Comparison of ENCODE assay signal across 13 mouse cellular contexts in the genomic region with DNA sequence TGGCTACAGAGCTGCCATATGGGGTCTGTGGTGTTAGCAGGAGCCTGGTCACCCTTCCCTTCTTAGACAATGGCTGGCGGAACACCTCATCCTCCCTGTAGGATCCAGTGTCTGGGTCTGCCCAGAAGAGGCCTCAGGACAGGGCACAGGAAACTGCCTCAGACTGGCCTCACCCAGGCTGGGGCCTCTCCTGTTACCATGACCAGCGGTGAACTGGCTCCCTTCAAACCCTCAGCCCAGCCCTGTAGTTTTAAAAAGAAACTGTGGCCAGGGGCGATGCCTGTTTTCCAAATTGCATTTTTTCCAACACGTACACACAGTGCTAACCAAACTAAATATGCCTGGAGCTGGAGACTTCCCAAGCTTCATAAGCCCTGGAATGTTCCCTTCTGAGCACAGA. TPM values are rescaled to one million over a fixed set of nuclear protein-coding genes. Genes with fewer than 3 reads are reported as not detected.
DNase-seq lines count a peak whose midpoint lies in the region; ATAC-seq lines count a peak whose summit lies in the region.
"Had no signal": no experiment of that assay in that cellular context is flagged by ENCODE, and none has a peak within 500 bp of the region (broad histone marks: within the 10 kb centered on the region; RNA-seq: fewer than 3 reads in every experiment).

No protein-coding gene starts in this region.

- H3K4me2 ChIP-seq in intestine, embryonic 16.5 days (ENCODE audit: low read depth, low read length): no peak overlapping the region
- H3K4me2 ChIP-seq in intestine, embryonic 15.5 days (replicated peaks): no peak overlapping the region
- H3K4me2 ChIP-seq: liver, embryonic 13.5 days; midbrain, embryonic 13.5 days had no signal

- no peak overlapping the region for H3K27ac ChIP-seq in intestine, embryonic 16.5 days (ENCODE audit: low read length)
- H3K27ac ChIP-seq in intestine, embryonic 15.5 days: no peak overlapping the region
- H3K27ac ChIP-seq in limb, embryonic 10.5 days: peak overlapping the region; percentile 14; the same call in 1 of the 2 replicates
- H3K27ac ChIP-seq: left cerebral cortex, adult 2 months; liver, embryonic 13.5 days; midbrain, embryonic 13.5 days had no signal

- H3K4me3 ChIP-seq in intestine, embryonic 16.5 days (ENCODE audit: low read length): no peak overlapping the region
- no peak overlapping the region for H3K4me3 ChIP-seq in intestine, embryonic 15.5 days (replicated peaks)
- H3K4me3 ChIP-seq in limb, embryonic 10.5 days: no peak overlapping the region
- H3K4me3 ChIP-seq: left cerebral cortex, adult 2 months; liver, embryonic 13.5 days; midbrain, embryonic 13.5 days had no signal

- peaks cover 6% of the 10 kb centered on the region; the same call in 1 of the 2 replicates for H3K4me1 ChIP-seq in intestine, embryonic 16.5 days (ENCODE audit: control insufficient read depth, insufficient read depth, low read length)
- H3K4me1 ChIP-seq in intestine, embryonic 15.5 days (replicated peaks): no peaks in the 10 kb centered on the region
- H3K4me1 ChIP-seq in limb, embryonic 10.5 days: peaks cover 11% of the 10 kb centered on the region; the same call in 1 of the 2 replicates
- H3K4me1 ChIP-seq: liver, embryonic 13.5 days; midbrain, embryonic 13.5 days had no signal

- ATAC-seq in intestine, embryonic 16.5 days: no peak
- no peak for ATAC-seq in intestine, embryonic 15.5 days
- ATAC-seq: midbrain, embryonic 13.5 days had no signal

- no peaks in the 10 kb centered on the region for H3K36me3 ChIP-seq in intestine, embryonic 16.5 days (ENCODE audit: control insufficient read depth, insufficient read depth, low read length)
- H3K36me3 ChIP-seq in intestine, embryonic 15.5 days: no peaks in the 10 kb centered on the region
- no peaks in the 10 kb centered on the region for H3K36me3 ChIP-seq in limb, embryonic 10.5 days
- H3K36me3 ChIP-seq: liver, embryonic 13.5 days; midbrain, embryonic 13.5 days had no signal

- no peaks in the 10 kb centered on the region for H3K9me3 ChIP-seq in intestine, embryonic 16.5 days (ENCODE audit: control insufficient read depth, low read length)
- H3K9me3 ChIP-seq in intestine, embryonic 15.5 days: no peaks in the 10 kb centered on the region
- H3K9me3 ChIP-seq in limb, embryonic 10.5 days (replicated peaks): no peaks in the 10 kb centered on the region
- H3K9me3 ChIP-seq: liver, embryonic 13.5 days; midbrain, embryonic 13.5 days had no signal

- H3K27me3 ChIP-seq in intestine, embryonic 16.5 days (replicated peaks; ENCODE audit: control insufficient read depth, insufficient read depth, low read length): no peaks in the 10 kb centered on the region
- H3K27me3 ChIP-seq in intestine, embryonic 15.5 days (replicated peaks): no peaks in the 10 kb centered on the region
- H3K27me3 ChIP-seq in limb, embryonic 10.5 days (ENCODE audit: low read depth, poor library complexity, severe bottlenecking): no peaks in the 10 kb centered on the region
- H3K27me3 ChIP-seq: liver, embryonic 13.5 days; midbrain, embryonic 13.5 days had no signal

- 59% methylated on average over 4 of the region's 4 CpGs for WGBS in intestine, embryonic 16.5 days
- 72% methylated on average over 4 of the region's 4 CpGs for WGBS in intestine, embryonic 15.5 days
- WGBS in limb, embryonic 10.5 days: 88% methylated on average over 4 of the region's 4 CpGs

- DNase-seq in adrenal gland, postnatal 14 days: peak; percentile 6
- DNase-seq in adrenal gland, postnatal 4 days (ENCODE audit: low spot score in 2 of 2): no peak
- DNase-seq in limb, embryonic 10.5 days (ENCODE audit: low spot score): no peak
- DNase-seq in lung, postnatal 25 days (ENCODE audit: low spot score): peak; percentile 54
- no peak for DNase-seq in layer of hippocampus, postnatal 14 days (ENCODE audit: low spot score in 2 of 2)
- no peak for DNase-seq in cerebellum, adult 9-11 months
- DNase-seq: cerebellum, adult 11 months; liver, embryonic 13.5 days; thymus, adult 2 months had no signal

- H3K9ac ChIP-seq in intestine, embryonic 16.5 days (ENCODE audit: low read depth, low read length): 0 out of 2 replicates have a peak overlapping the region, but pooled peaks have one; percentile 16
- no peak overlapping the region for H3K9ac ChIP-seq in intestine, embryonic 15.5 days
- H3K9ac ChIP-seq: liver, embryonic 13.5 days; midbrain, embryonic 13.5 days had no signal

RNA-seq across cellular contexts. Expression of a gene that starts 20.7 kb away (rescaled TPM):
- 17.1 and 20.4 TPM in 2 replicates for total RNA-seq in adrenal gland, postnatal 14 days (2021)
- total RNA-seq in adrenal gland, postnatal 4 days (2021): 10 to 100 TPM; 21.5 to 22.3 TPM
- 12.0 and 12.8 TPM in 2 replicates for polyA plus RNA-seq in intestine, embryonic 16.5 days (2015; fragmentation: Nextera tagmentation; extraction: Ambion mirVana)
- polyA plus RNA-seq in intestine, embryonic 15.5 days (2015; fragmentation: Nextera tagmentation; extraction: Ambion mirVana): 12.0 and 13.4 TPM in 2 replicates
- polyA plus RNA-seq in limb, embryonic 10.5 days (2016; fragmentation: Nextera tagmentation; extraction: Ambion mirVana): 15.6 and 17.6 TPM in 2 replicates
- total RNA-seq in layer of hippocampus, postnatal 14 days (2021): 1 to 10 TPM; 1.3 to 2.1 TPM

Comparison
In these comparisons a context has a peak if more than half of its experiments do, and no peak if none do; other contexts are left out.
1. DNase-seq: peak in adrenal gland, postnatal 14 days (single experiment) and lung, postnatal 25 days (single experiment); none in adrenal gland, postnatal 4 days (0 of 2), limb, embryonic 10.5 days (single experiment), layer of hippocampus, postnatal 14 days (0 of 2) and cerebellum, adult 9-11 months (single experiment).